Mouse (Mus musculus) olfactory bulb, adult 2 months (tissue): ENCODE measurements at regions not wholly inside any gene's neighbourhood (a gene's known extent, or its start where the extent isn't known, plus 50 kb on each side); places are given as distances from the start of the nearest gene placed in this dataset.

ENCODE experiments used
- CTCF ChIP-seq: fragments of 200-500 bp; IDR thresholded peaks from 2 replicates; pipeline ENCODE4 v1.5.1; 2012; ENCODE audit warnings: low read depth, mild to moderate bottlenecking, low read length, moderate library complexity; ENCODE audit not compliant: insufficient read depth
- POLR2A ChIP-seq: fragments of 200-500 bp; IDR thresholded peaks from 2 replicates; pipeline ENCODE4 v1.6.1; 2012; ENCODE audit warnings: mild to moderate bottlenecking, low read depth, low read length, moderate library complexity; ENCODE audit not compliant: insufficient read depth

GRCm38 (mm10) chr17:50378141-50378727 lies 84.8 kb upstream of the Dazl start:
- TF ChIP-seq POLR2A (no peak), CTCF (no peak)
